Mouse (Mus musculus): Measurements from ENCODE around the gene Serpina3i. TPM values are rescaled to one million over a fixed set of nuclear protein-coding genes. Genes with fewer than 3 reads are reported as not detected.
"Not testable (repeated sequence)": the region's sequence is repeated elsewhere in the genome, so short reads cannot be mapped to it uniquely, and the experiment has no call there.

Gene Serpina3i
- polyA plus RNA-seq (2015; fragmentation: Nextera tagmentation; extraction: Ambion mirVana) = 0.25 and 3.2 TPM in 2 replicates

DNA sequence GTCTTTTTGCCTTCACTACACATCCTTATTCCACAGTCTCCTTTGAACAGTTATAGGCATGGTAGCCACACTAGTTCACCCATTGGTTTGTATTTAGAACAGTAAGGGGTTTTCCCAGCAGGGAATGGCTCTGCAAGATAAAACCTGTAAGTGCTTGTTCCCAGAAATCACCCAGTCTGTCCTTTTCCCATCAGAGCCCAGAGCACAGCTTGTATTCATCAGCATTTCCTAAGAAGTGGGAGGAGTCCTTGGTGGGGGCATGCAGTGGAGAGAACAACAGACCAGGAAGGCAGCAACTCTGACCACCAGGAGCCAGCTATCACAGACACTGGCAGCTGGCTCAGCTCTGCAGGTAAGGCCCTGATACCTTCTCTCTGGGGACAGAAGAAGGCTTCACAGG is at the start of gene Serpina3i:
Gene Serpina3i, plus strand, starts transcription at position 260 of the 400 bp plus-strand sequence.
- H3K9me3 ChIP-seq (replicated peaks) = no peaks in the 10 kb centered on the region
- no peaks in the 10 kb centered on the region for H3K4me1 ChIP-seq (replicated peaks)
- H3K4me2 ChIP-seq = no peak within 1 kb of the TSS
- 0 out of 2 replicates have a peak, but pooled peaks have one; percentile 18 for ATAC-seq (replicated peaks; ENCODE audit: insufficient number of reproducible peaks, insufficient read depth, low FRiP score, low read depth)
- no peaks in the 10 kb centered on the region for H3K27me3 ChIP-seq
- no peaks in the 10 kb centered on the region for H3K36me3 ChIP-seq
- no peak within 1 kb of the TSS for H3K4me3 ChIP-seq
- H3K9ac ChIP-seq = no peak within 1 kb of the TSS
- no peak within 1 kb of the TSS for H3K27ac ChIP-seq

GRCm38 (mm10) chr12:104213689-104214444 is 49.1 kb upstream of the Serpina3i start:
- Histone ChIP-seq H3K36me3 (no peaks in the 10 kb centered on the region), H3K27me3 (no peaks in the 10 kb centered on the region), H3K9me3 (replicated peaks) (no peaks in the 10 kb centered on the region), H3K4me2 (no peak overlapping the region), H3K9ac (no peak overlapping the region), H3K4me3 (no peak overlapping the region), H3K4me1 (replicated peaks) (no peaks in the 10 kb centered on the region), H3K27ac (no peak overlapping the region)
- WGBS = 57% methylated on average over 2 of the region's 2 CpGs
- no peak for ATAC-seq (replicated peaks; ENCODE audit: insufficient number of reproducible peaks, insufficient read depth, low FRiP score, low read depth)

DNA sequence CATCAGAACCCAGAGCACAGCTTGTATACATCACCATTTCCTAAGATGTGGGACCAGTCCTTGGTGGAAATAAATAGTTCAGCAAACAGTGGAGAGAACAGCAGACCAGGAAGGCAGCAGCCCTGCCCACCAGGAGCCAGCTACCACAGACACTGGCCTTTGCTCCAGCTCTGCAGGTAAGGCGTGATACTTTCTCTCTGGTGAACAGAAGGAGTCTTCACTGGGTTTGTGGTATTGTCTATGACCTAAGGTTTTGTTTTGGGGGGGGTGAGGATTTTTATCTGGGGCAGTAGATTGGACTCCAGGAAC is 48.5 kb upstream of the Serpina3i start, which contains the start of gene Serpina3f:
Gene Serpina3f, plus strand, starts transcription at position 100 of the 309 bp plus-strand sequence.
- no peak within 1 kb of the TSS for H3K27ac ChIP-seq
- H3K27me3 ChIP-seq = no peaks in the 10 kb centered on the region
- WGBS = 68% methylated on average over 1 of the region's 1 CpGs
- no peak within 1 kb of the TSS for H3K9ac ChIP-seq
- no peaks in the 10 kb centered on the region for H3K9me3 ChIP-seq (replicated peaks)
- H3K4me1 ChIP-seq (replicated peaks) = no peaks in the 10 kb centered on the region
- H3K36me3 ChIP-seq = no peaks in the 10 kb centered on the region
- ATAC-seq (replicated peaks; ENCODE audit: insufficient number of reproducible peaks, insufficient read depth, low FRiP score, low read depth) = no peak
- no peak within 1 kb of the TSS for H3K4me3 ChIP-seq
- H3K4me2 ChIP-seq = no peak within 1 kb of the TSS

- no peaks in the 10 kb centered on the region for H3K4me1 ChIP-seq (replicated peaks)
- no peak overlapping the region for H3K4me2 ChIP-seq
- no peak overlapping the region for H3K4me3 ChIP-seq
- no peaks in the 10 kb centered on the region for H3K9me3 ChIP-seq (replicated peaks)
- H3K27ac ChIP-seq = no peak overlapping the region
- WGBS = 82% methylated on average over 1 of the region's 1 CpGs
- ATAC-seq (replicated peaks; ENCODE audit: insufficient number of reproducible peaks, insufficient read depth, low FRiP score, low read depth) = no peak
- no peaks in the 10 kb centered on the region for H3K36me3 ChIP-seq
- H3K27me3 ChIP-seq = no peaks in the 10 kb centered on the region
- no peak overlapping the region for H3K9ac ChIP-seq
Observed at GRCm38 (mm10) chr12:104215249-104215648, 47.7 kb upstream of the Serpina3i start.

- Histone ChIP-seq H3K36me3 (no peaks in the 10 kb centered on the region), H3K4me1 (replicated peaks) (no peaks in the 10 kb centered on the region)
- 79% methylated on average over 1 of the region's 1 CpGs for WGBS
Observed at GRCm38 (mm10) chr12:104221616-104222015, 41.3 kb upstream of the Serpina3i start.

DNA sequence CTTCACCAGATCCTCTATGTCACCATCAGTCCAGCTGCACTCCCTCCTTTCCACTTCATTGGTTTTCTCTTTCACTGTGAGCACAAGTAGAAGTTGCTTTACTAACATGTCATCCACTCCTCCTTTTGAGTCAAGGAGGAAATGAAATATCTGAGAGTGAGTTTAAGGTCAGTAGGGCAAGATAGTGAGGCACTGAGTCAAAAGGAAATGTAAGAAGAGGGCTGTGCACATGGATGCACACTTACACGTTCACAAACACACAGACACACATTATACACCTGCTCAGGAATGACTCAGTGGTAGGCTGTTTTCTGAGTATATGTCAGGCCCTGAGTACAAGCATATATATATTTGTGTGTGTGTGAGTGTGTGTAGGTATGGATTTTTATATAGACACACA is 39.2 kb upstream of the Serpina3i start:
- no peak overlapping the region for H3K27ac ChIP-seq
- H3K4me1 ChIP-seq (replicated peaks) = no peaks in the 10 kb centered on the region
- H3K4me2 ChIP-seq = no peak overlapping the region
- H3K9ac ChIP-seq = no peak overlapping the region
- 29% methylated on average over 1 of the region's 1 CpGs for WGBS
- no peaks in the 10 kb centered on the region for H3K36me3 ChIP-seq
- no peaks in the 10 kb centered on the region for H3K9me3 ChIP-seq (replicated peaks)
- ATAC-seq (replicated peaks; ENCODE audit: insufficient number of reproducible peaks, insufficient read depth, low FRiP score, low read depth) = no peak
- no peak overlapping the region for H3K4me3 ChIP-seq
- H3K27me3 ChIP-seq = no peaks in the 10 kb centered on the region

More at GRCm38 (mm10) chr12:104221616-104222015, 41.3 kb upstream of the Serpina3i start:
- H3K27ac ChIP-seq = no peak overlapping the region
- no peak overlapping the region for H3K4me3 ChIP-seq
- no peak overlapping the region for H3K4me2 ChIP-seq
- no peaks in the 10 kb centered on the region for H3K27me3 ChIP-seq
- ATAC-seq (replicated peaks; ENCODE audit: insufficient number of reproducible peaks, insufficient read depth, low FRiP score, low read depth) = no peak
- no peak overlapping the region for H3K9ac ChIP-seq
- no peaks in the 10 kb centered on the region for H3K9me3 ChIP-seq (replicated peaks)

GRCm38 (mm10) chr12:104224598-104225300 is 38.2 kb upstream of the Serpina3i start:
- Histone ChIP-seq H3K27ac (no peak overlapping the region), H3K36me3 (no peaks in the 10 kb centered on the region), H3K27me3 (no peaks in the 10 kb centered on the region), H3K4me1 (replicated peaks) (no peaks in the 10 kb centered on the region), H3K9ac (no peak overlapping the region), H3K4me2 (no peak overlapping the region), H3K4me3 (no peak overlapping the region), H3K9me3 (replicated peaks) (no peaks in the 10 kb centered on the region)
- no peak for ATAC-seq (replicated peaks; ENCODE audit: insufficient number of reproducible peaks, insufficient read depth, low FRiP score, low read depth)
- 57% methylated on average over 7 of the region's 7 CpGs for WGBS

DNA sequence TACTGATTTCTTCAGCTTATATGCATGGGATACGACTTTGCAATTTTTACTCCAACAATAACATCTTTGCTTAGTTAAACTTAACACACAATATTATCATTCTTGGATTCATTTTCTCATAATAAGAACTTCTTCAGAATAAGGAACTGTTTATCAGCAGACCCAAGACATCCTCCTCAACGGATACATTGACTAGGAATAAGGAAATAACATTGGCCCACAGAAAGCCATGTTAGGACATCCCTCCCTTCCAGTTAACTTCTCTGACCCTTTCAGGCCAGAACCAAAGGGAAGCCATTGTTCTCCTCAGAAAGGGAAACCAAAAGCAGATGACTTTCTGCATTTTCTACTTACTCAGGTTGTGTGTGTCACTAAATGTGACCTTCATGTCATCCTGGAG is 32.2 kb upstream of the Serpina3i start:
- H3K27me3 ChIP-seq = no peaks in the 10 kb centered on the region
- H3K36me3 ChIP-seq = no peaks in the 10 kb centered on the region
- no peak overlapping the region for H3K4me3 ChIP-seq
- no peak overlapping the region for H3K4me2 ChIP-seq
- no peak overlapping the region for H3K9ac ChIP-seq
- H3K9me3 ChIP-seq (replicated peaks) = no peaks in the 10 kb centered on the region
- no peaks in the 10 kb centered on the region for H3K4me1 ChIP-seq (replicated peaks)
- WGBS = 56% methylated on average over 2 of the region's 2 CpGs
- ATAC-seq (replicated peaks; ENCODE audit: insufficient number of reproducible peaks, insufficient read depth, low FRiP score, low read depth) = no peak
- H3K27ac ChIP-seq = no peak overlapping the region

GRCm38 (mm10) chr12:104235915-104236314 is 27.0 kb upstream of the Serpina3i start, which contains the start of gene Serpina3g:
TSS of gene Serpina3g (plus strand) at chr12:104236245.
- no peak within 1 kb of the TSS for H3K9ac ChIP-seq
- H3K4me2 ChIP-seq = no peak within 1 kb of the TSS
- ATAC-seq (replicated peaks; ENCODE audit: insufficient number of reproducible peaks, insufficient read depth, low FRiP score, low read depth) = no peak
- no peaks in the 10 kb centered on the region for H3K9me3 ChIP-seq (replicated peaks)
- H3K36me3 ChIP-seq = no peaks in the 10 kb centered on the region
- 40% methylated on average over 5 of the region's 5 CpGs for WGBS
- no peak within 1 kb of the TSS for H3K4me3 ChIP-seq
- no peaks in the 10 kb centered on the region for H3K4me1 ChIP-seq (replicated peaks)
- H3K27me3 ChIP-seq = no peaks in the 10 kb centered on the region
- H3K27ac ChIP-seq = no peak within 1 kb of the TSS

GRCm38 (mm10) chr12:104238048-104238447 is 24.9 kb upstream of the Serpina3i start:
- not testable (repeated sequence) for H3K4me2 ChIP-seq; H3K4me1 ChIP-seq (replicated peaks); H3K9me3 ChIP-seq (replicated peaks); H3K27ac ChIP-seq; H3K27me3 ChIP-seq; H3K4me3 ChIP-seq; H3K9ac ChIP-seq; ATAC-seq (replicated peaks; ENCODE audit: insufficient number of reproducible peaks, insufficient read depth, low FRiP score, low read depth); H3K36me3 ChIP-seq
- WGBS = 74% methylated on average over 1 of the region's 1 CpGs

GRCm38 (mm10) chr12:104243307-104243706 is 19.6 kb upstream of the Serpina3i start:
- no peaks in the 10 kb centered on the region for H3K4me1 ChIP-seq (replicated peaks)
- no peak overlapping the region for H3K4me3 ChIP-seq
- H3K4me2 ChIP-seq = no peak overlapping the region
- no peaks in the 10 kb centered on the region for H3K9me3 ChIP-seq (replicated peaks)
- ATAC-seq (replicated peaks; ENCODE audit: insufficient number of reproducible peaks, insufficient read depth, low FRiP score, low read depth) = no peak
- no peak overlapping the region for H3K9ac ChIP-seq
- H3K27ac ChIP-seq = no peak overlapping the region
- no peaks in the 10 kb centered on the region for H3K27me3 ChIP-seq
- H3K36me3 ChIP-seq = no peaks in the 10 kb centered on the region

- H3K36me3 ChIP-seq = no peaks in the 10 kb centered on the region
- H3K4me3 ChIP-seq = no peak overlapping the region
- no peaks in the 10 kb centered on the region for H3K9me3 ChIP-seq (replicated peaks)
- ATAC-seq (replicated peaks; ENCODE audit: insufficient number of reproducible peaks, insufficient read depth, low FRiP score, low read depth) = no peak
- H3K27ac ChIP-seq = no peak overlapping the region
- H3K4me2 ChIP-seq = no peak overlapping the region
- no peak overlapping the region for H3K9ac ChIP-seq
- no peaks in the 10 kb centered on the region for H3K4me1 ChIP-seq (replicated peaks)
- WGBS = 73% methylated on average over 1 of the region's 1 CpGs
- H3K27me3 ChIP-seq = no peaks in the 10 kb centered on the region
Observed at GRCm38 (mm10) chr12:104245092-104245491, 17.8 kb upstream of the Serpina3i start.

Data from heart, embryonic 15.5 days (tissue).